Mouse (Mus musculus): ENCODE measurements around the gene Olfr1154.

- TF ChIP-seq CEBPB (IDR thresholded peaks at IDR 0.05; ENCODE audit: low read depth) (no peak), MYOG (IDR thresholded peaks at IDR 0.05; ENCODE audit: control insufficient read depth, extremely low read depth, insufficient read length) (no peak), CTCF (IDR thresholded peaks at IDR 0.05; ENCODE audit: control insufficient read depth, insufficient read depth, insufficient read length) (no peak)
Measured at GRCm38 (mm10) chr2:87945037-87945436, 40.1 kb upstream of the Olfr1154 start, which contains the start of gene Olfr1155.

All from C2C12 (cell line).